Mouse (Mus musculus) adrenal gland, adult 18-20 months (tissue): ENCODE measurements around the gene Zfp382. TPM values are rescaled to one million over a fixed set of nuclear protein-coding genes. Genes with fewer than 3 reads are reported as not detected.
"Not testable (repeated sequence)": the region's sequence is repeated elsewhere in the genome, so short reads cannot be mapped to it uniquely, and the experiment has no call there.

Experiments used
- DNase-seq, 2 experiments: peaks; one replicate each; pipeline ENCODE4 v3.0.0; 2021 to 2022; ENCODE audit warnings: low spot score in 2 of 2
- long read RNA-seq, 2 experiments: library from polyadenylated mRNA; stranded (forward); transcript quantifications; one replicate each; pipeline ENCODE4 v2.0.0; 2021
- total RNA-seq, 2 experiments: library from RNA; stranded (reverse); gene quantifications; 1 replicate in 1 of 2; 2 replicates in 1 of 2; pipeline ENCODE4 v1.2.3; 2021

The Zfp382 gene
- 1 to 10 TPM; 3.2 to 5.1 TPM for total RNA-seq
- long read RNA-seq, experiment 1, partial matches to known transcripts, result 0 of 1 reads
- long read RNA-seq, experiment 1, other reads (novel, unspliced or antisense), result 0 of 1 reads
- long read RNA-seq, experiment 2, partial matches to known transcripts, result 0 of 2 reads
- long read RNA-seq, experiment 2, other reads (novel, unspliced or antisense), result 2 of 2 reads

- DNase-seq, result peak; percentile 87 to 88
Observed at GRCm38 (mm10) chr7:30121308-30122187, at the start of gene Zfp382. TSS of gene Zfp382 (plus strand) at chr7:30121942.

- DNase-seq, result peak; percentile 78 to 81
Observed at GRCm38 (mm10) chr7:30072146-30073028, 49.4 kb upstream of the Zfp382 start, which contains the start of gene Zfp82. TSS of gene Zfp82 (minus strand) at chr7:30072900.

GRCm38 (mm10) chr7:30086524-30086923, 35.2 kb upstream of the Zfp382 start:
- DNase-seq, result no peak

GRCm38 (mm10) chr7:30089405-30089804, 32.3 kb upstream of the Zfp382 start:
- no peak for DNase-seq

GRCm38 (mm10) chr7:30090092-30090969, 31.4 kb upstream of the Zfp382 start, which contains the start of the genes Gm26920 and Zfp566:
TSS of gene Gm26920 (minus strand) at chr7:30090410.
TSS of gene Zfp566 (minus strand) at chr7:30090527.
- peak; percentile 88 to 90 for DNase-seq

GRCm38 (mm10) chr7:30090970-30091585, 30.7 kb upstream of the Zfp382 start:
- no peak for DNase-seq

GRCm38 (mm10) chr7:30092666-30093065, 29.1 kb upstream of the Zfp382 start:
- DNase-seq, result no peak

- no peak for DNase-seq
Observed at GRCm38 (mm10) chr7:30093918-30094415, 27.8 kb upstream of the Zfp382 start.

- DNase-seq, result peak; percentile 80 to 82
Observed at GRCm38 (mm10) chr7:30094646-30095429, 26.9 kb upstream of the Zfp382 start, which contains the start of gene Zfp260. TSS of gene Zfp260 (plus strand) at chr7:30094777.

- no peak for DNase-seq
Observed at GRCm38 (mm10) chr7:30095551-30096125, 26.1 kb upstream of the Zfp382 start.

GRCm38 (mm10) chr7:30099297-30099696, 22.4 kb upstream of the Zfp382 start:
- DNase-seq, result no peak

GRCm38 (mm10) chr7:30116076-30116475, 5.7 kb upstream of the Zfp382 start:
- no peak for DNase-seq

- not testable (repeated sequence) for DNase-seq
Observed at GRCm38 (mm10) chr7:30117935-30118334, 3.8 kb upstream of the Zfp382 start.

- no peak for DNase-seq
Observed at GRCm38 (mm10) chr7:30122188-30122530, 417 bp downstream of the Zfp382 start.

GRCm38 (mm10) chr7:30129900-30130299, 8.2 kb downstream of the Zfp382 start:
- no peak for DNase-seq

GRCm38 (mm10) chr7:30132396-30132795, 10.7 kb downstream of the Zfp382 start:
- no peak for DNase-seq

GRCm38 (mm10) chr7:30136826-30137225, 15.1 kb downstream of the Zfp382 start:
- DNase-seq, result no peak

- no peak for DNase-seq
Observed at GRCm38 (mm10) chr7:30143170-30143554, 21.4 kb downstream of the Zfp382 start.
